Mouse (Mus musculus) C2C12 (cell line): ENCODE data around the gene Med12l. TPM values are rescaled to one million over a fixed set of nuclear protein-coding genes. Genes with fewer than 3 reads are reported as not detected.
"Not testable (repeated sequence)": the region's sequence is repeated elsewhere in the genome, so short reads cannot be mapped to it uniquely, and the experiment has no call there.

Experiments
- H3K27me3 ChIP-seq: one replicate; pipeline ENCODE4 v1.6.1; 2011; ENCODE audit not compliant: control insufficient read depth, insufficient read depth, insufficient read length
- H3K36me3 ChIP-seq: one replicate; pipeline ENCODE4 v1.6.1; 2011; ENCODE audit not compliant: control insufficient read depth, insufficient read depth
- H3K4me3 ChIP-seq: one replicate; pipeline ENCODE4 v1.5.1; 2011; ENCODE audit warnings: mild to moderate bottlenecking, control low read depth; ENCODE audit not compliant: poor library complexity, insufficient read depth, severe bottlenecking
- H3K79me2 ChIP-seq: one replicate; pipeline ENCODE4 v1.6.1; 2011; ENCODE audit not compliant: control insufficient read depth, insufficient read depth
- H3K79me3 ChIP-seq: one replicate; pipeline ENCODE4 v1.6.1; 2011; ENCODE audit warnings: low read depth, control low read depth
- H3ac ChIP-seq: one replicate; pipeline ENCODE3; 2011; ENCODE audit warnings: low read depth; ENCODE audit not compliant: control insufficient read depth, insufficient read length
- CEBPB ChIP-seq: IDR thresholded peaks from one replicate; pipeline ENCODE4 v1.6.1; 2011; ENCODE audit warnings: low read depth, mild to moderate bottlenecking, control low read depth, moderate library complexity
- CTCF ChIP-seq: IDR thresholded peaks from one replicate; pipeline ENCODE4 v1.5.1; 2011; ENCODE audit not compliant: control insufficient read depth, insufficient read depth, insufficient read length
- FOSL1 ChIP-seq: IDR thresholded peaks from one replicate; pipeline ENCODE4 v1.8.0; 2011; ENCODE audit warnings: mild to moderate bottlenecking, low read length; ENCODE audit not compliant: poor library complexity, insufficient read depth, severe bottlenecking
- MAX ChIP-seq: IDR thresholded peaks from one replicate; pipeline ENCODE4 v1.6.1; 2011; ENCODE audit warnings: mild to moderate bottlenecking, control low read depth
- MYOD1 ChIP-seq: IDR thresholded peaks from one replicate; pipeline ENCODE4 v1.6.1; 2011; ENCODE audit warnings: low read depth; ENCODE audit not compliant: control insufficient read depth, insufficient read length
- MYOG ChIP-seq: IDR thresholded peaks from one replicate; pipeline ENCODE4 v1.6.1; 2011; ENCODE audit not compliant: control insufficient read depth, insufficient read length; ENCODE audit errors: extremely low read depth
- USF1 ChIP-seq: IDR thresholded peaks from one replicate; pipeline ENCODE4 v1.6.1; 2011; ENCODE audit warnings: low read depth, mild to moderate bottlenecking, control low read depth, moderate library complexity
- polyA plus RNA-seq: library from polyadenylated mRNA; unstranded; fragments of >200 nt; fragmentation: generic; extraction: Trizol; gene quantifications from one replicate; pipeline ENCODE4 v1.2.1, GENCODE M21; 2012; ENCODE audit warnings: missing spikeins

Med12l gene
- polyA plus RNA-seq, 1 experiment = not detected

DNA sequence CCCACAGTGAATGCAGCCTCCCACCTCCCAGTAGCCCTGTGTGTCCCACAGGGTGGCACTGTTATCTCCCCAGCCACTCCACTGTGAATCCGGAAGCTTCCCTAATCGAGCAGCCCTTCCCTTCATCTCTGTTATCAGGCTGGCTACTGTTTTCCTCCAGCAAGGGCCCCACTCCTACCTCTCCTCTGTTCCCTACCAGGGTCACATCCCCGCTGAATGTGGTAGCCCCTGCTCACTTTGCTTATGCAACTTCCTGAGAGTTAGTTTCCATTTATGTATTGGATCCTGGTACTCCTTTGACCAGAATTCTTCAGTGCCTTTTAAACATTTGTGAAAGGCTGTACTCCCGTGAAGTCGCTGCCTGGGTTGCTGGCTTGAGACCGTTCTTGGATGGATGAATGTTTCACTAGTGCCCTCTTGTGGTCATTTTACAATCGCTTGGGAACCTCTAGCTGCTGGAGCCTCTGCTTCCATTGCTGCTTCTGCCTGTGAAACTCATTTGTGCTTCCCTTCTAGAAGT is 53.5 kb downstream of the Med12l start:
- Histone ChIP-seq H3K36me3 (no peaks in the 10 kb centered on the region), H3K79me3 (no peaks in the 10 kb centered on the region), H3K79me2 (no peaks in the 10 kb centered on the region), H3ac (no peak overlapping the region), H3K27me3 (peaks cover 15% of the 10 kb centered on the region), H3K4me3 (no peak overlapping the region)
- TF ChIP-seq MYOD1 (no peak), CEBPB (no peak), USF1 (no peak), CTCF (peak; percentile 40), MYOG (no peak)

DNA sequence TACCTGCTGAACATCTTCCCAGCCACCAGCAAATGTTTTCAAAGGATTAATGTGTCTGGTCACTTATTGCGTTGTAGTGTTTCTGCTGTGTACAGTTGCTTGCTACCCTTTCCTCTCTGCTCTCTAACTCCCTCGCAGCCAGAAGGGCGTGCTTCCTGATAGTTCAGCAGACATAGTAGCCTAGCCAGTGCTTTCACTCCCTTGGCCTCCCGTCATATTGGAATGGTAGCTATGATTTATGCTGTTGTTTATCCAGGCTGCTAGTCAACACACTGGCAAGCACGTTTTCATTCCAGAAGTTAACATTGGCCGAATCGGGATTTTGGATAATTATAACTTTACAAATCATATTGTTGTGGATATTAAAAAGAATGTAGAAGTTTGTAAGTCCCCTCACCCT is 54.5 kb downstream of the Med12l start:
- peaks cover 15% of the 10 kb centered on the region for H3K27me3 ChIP-seq
- H3K79me3 ChIP-seq = no peaks in the 10 kb centered on the region
- TF ChIP-seq CEBPB (no peak), FOSL1 (no peak), MYOG (no peak), USF1 (no peak), MYOD1 (no peak), CTCF (no peak), MAX (no peak)
- no peaks in the 10 kb centered on the region for H3K79me2 ChIP-seq
- no peak overlapping the region for H3K4me3 ChIP-seq
- H3ac ChIP-seq = no peak overlapping the region
- no peaks in the 10 kb centered on the region for H3K36me3 ChIP-seq

DNA sequence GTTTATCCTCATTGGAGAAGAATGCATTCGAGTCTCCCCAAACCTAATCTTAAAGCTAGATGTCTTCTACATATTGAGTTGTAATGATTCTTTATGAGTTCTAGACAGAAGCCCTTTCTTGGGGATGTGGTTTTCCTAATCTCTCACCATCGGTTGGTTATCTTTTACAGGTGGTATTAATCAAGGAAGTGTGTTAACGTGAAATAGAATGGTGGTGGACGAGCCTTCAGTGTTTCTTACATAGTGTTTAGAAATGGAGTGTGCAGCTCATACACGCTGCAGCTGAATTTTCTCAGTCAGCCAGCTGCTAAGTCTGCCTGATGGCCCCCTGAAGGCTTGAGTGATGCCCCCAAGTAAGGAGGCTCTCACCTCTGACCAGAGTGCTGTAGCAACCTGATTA is 56.5 kb downstream of the Med12l start:
- Histone ChIP-seq H3K36me3 (no peaks in the 10 kb centered on the region), H3K79me2 (no peaks in the 10 kb centered on the region), H3ac (no peak overlapping the region), H3K27me3 (peaks cover 15% of the 10 kb centered on the region), H3K79me3 (no peaks in the 10 kb centered on the region), H3K4me3 (no peak overlapping the region)
- TF ChIP-seq MYOG (no peak), FOSL1 (no peak), MAX (no peak)

DNA sequence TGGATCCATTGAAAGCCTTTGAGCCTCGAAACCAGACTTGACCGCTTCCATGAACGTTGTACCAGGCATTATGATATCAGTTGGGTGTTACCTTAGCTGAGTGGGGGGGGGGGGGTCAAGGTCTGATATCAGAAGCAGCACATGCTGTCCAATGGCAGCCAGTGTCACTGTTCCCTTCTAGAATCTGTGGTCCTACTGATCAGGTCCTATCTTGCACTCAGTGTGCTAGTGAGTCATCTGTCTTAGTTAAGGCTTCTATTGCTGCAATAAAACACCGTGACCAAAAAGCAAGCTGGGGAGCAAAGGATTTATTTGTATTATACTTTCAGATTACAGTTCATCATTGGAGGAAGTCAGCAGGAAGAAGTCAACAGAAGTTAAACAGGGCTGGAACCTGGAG is 57.8 kb downstream of the Med12l start:
- Histone ChIP-seq H3K27me3 (peaks cover 19% of the 10 kb centered on the region), H3K79me2 (no peaks in the 10 kb centered on the region), H3K4me3 (no peak overlapping the region), H3ac (no peak overlapping the region), H3K79me3 (no peaks in the 10 kb centered on the region), H3K36me3 (no peaks in the 10 kb centered on the region)
- TF ChIP-seq USF1 = no peak
- TF ChIP-seq MYOG = no peak
- no peak for TF ChIP-seq MAX
- TF ChIP-seq MYOD1 = no peak
- no peak for TF ChIP-seq CTCF
- TF ChIP-seq FOSL1 = no peak
- no peak for TF ChIP-seq CEBPB

DNA sequence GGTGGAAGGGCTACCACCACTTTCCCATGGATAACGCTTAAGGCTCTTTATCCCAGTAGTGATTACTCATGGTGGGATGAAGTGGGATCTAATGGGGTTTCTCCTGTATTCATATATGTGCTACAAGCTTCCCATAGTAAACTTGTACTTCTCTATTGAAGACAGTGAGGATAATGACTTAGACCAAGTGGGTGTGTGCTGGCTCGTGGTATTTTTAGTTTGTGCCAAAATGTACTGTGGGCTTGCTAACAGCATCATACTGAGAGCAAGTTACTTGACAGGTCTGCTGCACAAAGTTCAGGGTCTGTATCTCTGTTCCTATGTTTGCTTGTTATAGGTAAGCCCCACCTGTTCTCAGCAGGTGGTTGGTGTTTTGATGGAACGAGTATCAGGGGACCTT is 60.3 kb downstream of the Med12l start:
- no peaks in the 10 kb centered on the region for H3K79me3 ChIP-seq
- TF ChIP-seq FOSL1 (no peak), CEBPB (no peak), MYOD1 (no peak), CTCF (no peak), USF1 (no peak), MYOG (no peak), MAX (no peak)
- no peak overlapping the region for H3ac ChIP-seq
- peaks cover 19% of the 10 kb centered on the region for H3K27me3 ChIP-seq
- H3K79me2 ChIP-seq = no peaks in the 10 kb centered on the region
- no peaks in the 10 kb centered on the region for H3K36me3 ChIP-seq
- H3K4me3 ChIP-seq = no peak overlapping the region

DNA sequence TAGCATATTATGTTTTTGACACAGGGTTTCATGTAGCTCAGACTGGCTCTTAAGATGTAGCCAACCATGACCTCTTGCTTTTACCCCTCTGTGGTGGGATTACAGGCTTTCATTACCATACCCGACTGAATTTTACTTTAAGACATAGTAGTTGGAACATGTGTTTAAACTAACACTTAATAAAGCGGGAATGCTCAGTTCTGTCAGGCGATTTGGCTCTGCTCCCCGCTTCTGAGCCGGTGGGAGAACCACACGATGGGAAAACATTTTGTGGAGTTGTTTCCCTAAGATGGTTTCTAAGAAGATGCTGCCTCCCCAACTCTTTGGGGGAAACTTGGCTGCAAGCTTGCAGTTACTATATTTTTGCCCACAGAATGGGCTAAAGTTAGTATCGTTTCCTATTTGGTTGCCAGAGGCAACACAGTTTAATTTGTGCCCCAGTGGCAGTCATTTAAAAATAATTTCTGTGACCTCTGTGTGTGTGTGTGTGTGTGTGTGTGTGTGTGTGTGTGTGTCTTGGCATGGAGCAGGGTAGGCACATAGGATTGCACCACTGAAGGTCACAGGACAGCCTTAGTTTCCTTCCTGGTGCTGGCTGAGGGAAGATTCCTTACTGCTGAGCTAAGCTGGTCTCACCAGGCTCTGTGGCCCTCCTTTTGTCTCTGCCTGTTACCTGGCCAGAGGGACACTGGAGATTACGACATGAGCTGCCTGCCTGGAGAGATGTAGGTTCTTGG is 61.1 kb downstream of the Med12l start:
- no peaks in the 10 kb centered on the region for H3K79me3 ChIP-seq

DNA sequence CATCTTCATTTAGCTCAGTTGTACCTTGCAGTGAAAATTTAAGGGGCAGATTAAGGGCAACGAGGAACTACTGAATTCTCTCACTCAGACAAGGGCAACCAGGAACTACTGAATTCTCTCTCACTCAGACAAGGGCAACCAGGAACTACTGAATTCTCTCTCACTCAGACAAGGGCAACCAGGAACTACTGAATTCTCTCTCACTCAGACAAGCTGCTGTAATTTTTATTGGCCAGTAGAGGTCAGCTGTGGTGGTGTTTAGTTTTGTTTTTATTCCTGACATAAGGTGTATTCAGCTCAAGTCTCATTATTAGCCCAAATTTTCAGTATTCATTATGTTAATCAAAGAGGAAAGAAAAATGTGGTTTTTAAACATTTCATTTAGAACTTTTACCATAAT is 63.4 kb downstream of the Med12l start:
- not testable (repeated sequence) for H3K4me3 ChIP-seq, H3K79me2 ChIP-seq, H3K27me3 ChIP-seq, H3ac ChIP-seq, H3K36me3 ChIP-seq, H3K79me3 ChIP-seq

More for the DNA sequence above, 61.1 kb downstream of the Med12l start:
- H3K79me2 ChIP-seq = no peaks in the 10 kb centered on the region
- H3K27me3 ChIP-seq = peaks cover 14% of the 10 kb centered on the region
- H3K36me3 ChIP-seq = no peaks in the 10 kb centered on the region
- no peak overlapping the region for H3K4me3 ChIP-seq
- H3ac ChIP-seq = no peak overlapping the region
- no peak for TF ChIP-seq FOSL1
- no peak for TF ChIP-seq CEBPB
- no peak for TF ChIP-seq MYOG
- TF ChIP-seq MYOD1 = no peak
- no peak for TF ChIP-seq USF1
- no peak for TF ChIP-seq MAX
- no peak for TF ChIP-seq CTCF
